ENCODE assay signal across 8 mouse cellular contexts in genomic region chr1:161033856-161034434, GRCm38 (mm10). TPM values are rescaled to one million over a fixed set of nuclear protein-coding genes. Genes with fewer than 3 reads are reported as not detected.
DNase-seq lines count a peak whose midpoint lies in the region; ATAC-seq and TF ChIP-seq lines count a peak whose summit lies in the region.

No protein-coding gene starts in this region.

- TF ChIP-seq CTCF in ES-Bruce4 (IDR thresholded peaks at IDR 0.05; ENCODE audit: low read depth, low read length) = no peak

- H3K4me2 ChIP-seq in heart, embryonic 12.5 days = peak overlapping the region; percentile 84
- H3K4me2 ChIP-seq in midbrain, embryonic 11.5 days = peak overlapping the region; percentile 68

- H3K4me3 ChIP-seq in heart, embryonic 12.5 days = peak overlapping the region; percentile 77
- peak overlapping the region; percentile 88 for H3K4me3 ChIP-seq in ES-Bruce4 (ENCODE audit: low read depth, low read length)
- peak overlapping the region; percentile 87 for H3K4me3 ChIP-seq in hindbrain, embryonic 10.5 days
- H3K4me3 ChIP-seq in midbrain, embryonic 11.5 days (ENCODE audit: low read depth, low read length) = peak overlapping the region; percentile 70

- H3K9ac ChIP-seq in heart, embryonic 12.5 days = peak overlapping the region; percentile 72
- peak overlapping the region; percentile 80 for H3K9ac ChIP-seq in ES-Bruce4 (ENCODE audit: low read depth, poor library complexity, severe bottlenecking)
- H3K9ac ChIP-seq in midbrain, embryonic 11.5 days (ENCODE audit: low read length) = peak overlapping the region; percentile 87

- no peaks in the 10 kb centered on the region for H3K9me3 ChIP-seq in heart, embryonic 12.5 days (replicated peaks)
- H3K9me3 ChIP-seq in ES-Bruce4 (replicated peaks; ENCODE audit: control insufficient read depth, insufficient read depth, low read length, poor library complexity, severe bottlenecking) = peaks cover 2% of the 10 kb centered on the region; the same call in 1 of the 2 replicates
- H3K9me3 ChIP-seq in hindbrain, embryonic 10.5 days = no peaks in the 10 kb centered on the region
- H3K9me3 ChIP-seq in midbrain, embryonic 11.5 days (ENCODE audit: control insufficient read depth, low read length) = no peaks in the 10 kb centered on the region

- peaks cover 59% of the 10 kb centered on the region for H3K36me3 ChIP-seq in heart, embryonic 12.5 days
- H3K36me3 ChIP-seq in ES-Bruce4 (ENCODE audit: control insufficient read depth, insufficient read depth, low read length, poor library complexity, severe bottlenecking) = peaks cover 56% of the 10 kb centered on the region
- peaks cover 72% of the 10 kb centered on the region for H3K36me3 ChIP-seq in hindbrain, embryonic 10.5 days
- peaks cover 17% of the 10 kb centered on the region; the same call in 1 of the 2 replicates for H3K36me3 ChIP-seq in midbrain, embryonic 11.5 days (ENCODE audit: control insufficient read depth, insufficient read depth, low read length)

- TF ChIP-seq EP300 in ES-Bruce4 (IDR thresholded peaks at IDR 0.05; ENCODE audit: insufficient read depth, low read depth, low read length) = no peak

- ATAC-seq in heart, embryonic 12.5 days (ENCODE audit: insufficient number of reproducible peaks, low FRiP score) = no peak
- no peak for ATAC-seq in midbrain, embryonic 11.5 days (ENCODE audit: low FRiP score)

- peak overlapping the region; percentile 91 for H3K27ac ChIP-seq in heart, embryonic 12.5 days (ENCODE audit: poor library complexity, severe bottlenecking)
- peak overlapping the region; percentile 78 for H3K27ac ChIP-seq in ES-Bruce4 (ENCODE audit: insufficient read depth, low read length)
- peak overlapping the region; percentile 96 for H3K27ac ChIP-seq in hindbrain, embryonic 10.5 days
- H3K27ac ChIP-seq in midbrain, embryonic 11.5 days (ENCODE audit: low read depth, low read length) = peak overlapping the region; percentile 69

- no peak for DNase-seq in heart, postnatal 4 days
- DNase-seq in hindbrain, embryonic 10.5 days (ENCODE audit: low spot score) = no peak
- DNase-seq in midbrain, embryonic 11.5 days (ENCODE audit: low spot score, missing footprints) = peak; percentile 94
- no peak for DNase-seq in gastrocnemius, postnatal 25 days
- no peak for DNase-seq in right cerebral cortex, adult 18-20 months
- DNase-seq in cerebellum, postnatal 14 days = no peak

- H3K27me3 ChIP-seq in heart, embryonic 12.5 days (replicated peaks) = no peaks in the 10 kb centered on the region
- no peaks in the 10 kb centered on the region for H3K27me3 ChIP-seq in ES-Bruce4 (ENCODE audit: control insufficient read depth, insufficient read depth, low read length, poor library complexity, severe bottlenecking)
- H3K27me3 ChIP-seq in hindbrain, embryonic 10.5 days (ENCODE audit: insufficient read depth, poor library complexity, severe bottlenecking) = no peaks in the 10 kb centered on the region
- H3K27me3 ChIP-seq in midbrain, embryonic 11.5 days (ENCODE audit: control insufficient read depth, insufficient read depth, low read length) = no peaks in the 10 kb centered on the region

- TF ChIP-seq POLR2A in ES-Bruce4 (IDR thresholded peaks at IDR 0.05; ENCODE audit: insufficient read depth, low read length) = no peak

- 1% methylated on average over 21 of the region's 21 CpGs for WGBS in heart, embryonic 12.5 days
- 3% methylated on average over 21 of the region's 21 CpGs for WGBS in hindbrain, embryonic 10.5 days
- 3% methylated on average over 21 of the region's 21 CpGs for WGBS in midbrain, embryonic 11.5 days

- peaks cover 10% of the 10 kb centered on the region for H3K4me1 ChIP-seq in heart, embryonic 12.5 days (replicated peaks)
- no peaks in the 10 kb centered on the region for H3K4me1 ChIP-seq in ES-Bruce4 (ENCODE audit: control insufficient read depth, insufficient read depth, low read length)
- peaks cover 25% of the 10 kb centered on the region for H3K4me1 ChIP-seq in hindbrain, embryonic 10.5 days (replicated peaks)
- peaks cover 9% of the 10 kb centered on the region for H3K4me1 ChIP-seq in midbrain, embryonic 11.5 days (ENCODE audit: control insufficient read depth, insufficient read depth, low read length)

RNA-seq across cellular contexts. Expression of gene Zbtb37, which starts 0.7 kb away (rescaled TPM):
- polyA plus RNA-seq in heart, embryonic 12.5 days (2016; fragmentation: Nextera tagmentation; extraction: Ambion mirVana) = 7.8 and 8.1 TPM in 2 replicates
- total RNA-seq in heart, postnatal 4 days (2021) = 10 to 100 TPM; 17.2 to 18.3 TPM
- polyA plus RNA-seq in ES-Bruce4 (2011; ENCODE audit: insufficient read depth, insufficient read length, low read depth, missing spikeins) = 13.8 and 15.5 TPM in 2 replicates
- 7.4 and 7.9 TPM in 2 replicates for polyA plus RNA-seq in hindbrain, embryonic 10.5 days (2016; fragmentation: Nextera tagmentation; extraction: Ambion mirVana)
- 10.7 and 15.0 TPM in 2 replicates for polyA plus RNA-seq in midbrain, embryonic 11.5 days (2014; fragmentation: Nextera tagmentation; extraction: Ambion mirVana)
- 1 to 10 TPM; 4.8 to 7.8 TPM for total RNA-seq in gastrocnemius, postnatal 25 days (2021)

RNA-seq across cellular contexts. Expression of gene Dars2, which starts 36.5 kb away (rescaled TPM):
- 35.2 and 38.4 TPM in 2 replicates for polyA plus RNA-seq in heart, embryonic 12.5 days (2016; fragmentation: Nextera tagmentation; extraction: Ambion mirVana)
- total RNA-seq in heart, postnatal 4 days (2021) = 10 to 100 TPM; 18.4 to 20.1 TPM
- polyA plus RNA-seq in ES-Bruce4 (2011; ENCODE audit: insufficient read depth, insufficient read length, low read depth, missing spikeins) = 45.4 and 46.1 TPM in 2 replicates
- polyA plus RNA-seq in hindbrain, embryonic 10.5 days (2016; fragmentation: Nextera tagmentation; extraction: Ambion mirVana) = 48.2 and 65.0 TPM in 2 replicates
- 56.3 and 58.7 TPM in 2 replicates for polyA plus RNA-seq in midbrain, embryonic 11.5 days (2014; fragmentation: Nextera tagmentation; extraction: Ambion mirVana)
- 10 to 100 TPM; 11.0 to 11.4 TPM for total RNA-seq in gastrocnemius, postnatal 25 days (2021)

RNA-seq across cellular contexts. Expression of gene Cenpl, which starts 36.6 kb away (rescaled TPM):
- polyA plus RNA-seq in heart, embryonic 12.5 days (2016; fragmentation: Nextera tagmentation; extraction: Ambion mirVana) = 17.0 and 17.8 TPM in 2 replicates
- 10 to 100 TPM in 1 of 2 experiments, 1 to 10 TPM in 1; 8.2 to 10.0 TPM for total RNA-seq in heart, postnatal 4 days (2021)
- polyA plus RNA-seq in ES-Bruce4 (2011; ENCODE audit: insufficient read depth, insufficient read length, low read depth, missing spikeins) = 16.2 and 16.4 TPM in 2 replicates
- polyA plus RNA-seq in hindbrain, embryonic 10.5 days (2016; fragmentation: Nextera tagmentation; extraction: Ambion mirVana) = 33.0 and 39.9 TPM in 2 replicates
- polyA plus RNA-seq in midbrain, embryonic 11.5 days (2014; fragmentation: Nextera tagmentation; extraction: Ambion mirVana) = 41.6 and 45.8 TPM in 2 replicates
- under 1 TPM; 0.51 to 0.62 TPM for total RNA-seq in gastrocnemius, postnatal 25 days (2021)

RNA-seq across cellular contexts. Expression of gene Serpinc1, which starts 55.6 kb away (rescaled TPM):
- 2.1 and 2.3 TPM in 2 replicates for polyA plus RNA-seq in heart, embryonic 12.5 days (2016; fragmentation: Nextera tagmentation; extraction: Ambion mirVana)
- under 1 TPM; 0.65 to 0.71 TPM for total RNA-seq in heart, postnatal 4 days (2021)
- 0.75 and 1.1 TPM in 2 replicates for polyA plus RNA-seq in ES-Bruce4 (2011; ENCODE audit: insufficient read depth, insufficient read length, low read depth, missing spikeins)
- 1.4 and 1.9 TPM in 2 replicates for polyA plus RNA-seq in hindbrain, embryonic 10.5 days (2016; fragmentation: Nextera tagmentation; extraction: Ambion mirVana)
- polyA plus RNA-seq in midbrain, embryonic 11.5 days (2014; fragmentation: Nextera tagmentation; extraction: Ambion mirVana) = 1.4 and 1.9 TPM in 2 replicates
- total RNA-seq in gastrocnemius, postnatal 25 days (2021) = under 1 TPM in 1 of 2 experiments, not detected in 1; 0.08 TPM
